Mouse (Mus musculus) frontal cortex, adult (tissue): ENCODE data around the gene Gm10647.
"Not testable (repeated sequence)": the region's sequence is repeated elsewhere in the genome, so short reads cannot be mapped to it uniquely, and the experiment has no call there.

Experiments
- ATAC-seq: cut with Nextera tagmentation; 2 replicates; pipeline ENCODE4 v1.9.2; 2017; ENCODE audit warnings: mild to moderate bottlenecking, moderate library complexity, mixed read lengths; ENCODE audit not compliant: low TSS enrichment

Gm10647 gene

DNA sequence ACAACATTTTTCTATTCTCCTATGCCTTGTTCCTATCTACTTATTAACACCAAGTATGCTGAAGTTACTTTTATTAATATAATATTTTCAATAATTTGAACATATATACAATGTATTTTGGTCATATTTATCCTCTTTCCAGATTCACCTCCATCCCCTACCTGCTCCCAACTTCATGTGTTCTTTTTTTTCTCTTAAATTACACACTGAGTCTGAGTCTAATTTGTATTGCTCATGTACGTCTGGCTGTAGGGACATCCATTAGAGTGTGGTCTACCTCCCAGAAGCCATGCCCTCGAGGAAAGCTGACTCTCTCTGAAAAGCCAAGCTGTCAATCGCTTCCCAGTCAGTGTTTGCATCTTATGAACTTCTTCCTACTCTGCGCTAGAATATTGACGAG, at the start of gene Gm10647:
Gm10647 (plus strand) TSS at position 301 of the 400 bp plus-strand sequence.
- ATAC-seq = no peak

GRCm38 (mm10) chr9:66748390-66748789, 48.4 kb upstream of the Gm10647 start:
- ATAC-seq = peak; percentile 73; the same call in 1 of the 2 replicates

- peak; percentile 39; the same call in 1 of the 2 replicates for ATAC-seq
These were observed 44.0 kb upstream of the Gm10647 start for GRCm38 (mm10) chr9:66752849-66753248.

DNA sequence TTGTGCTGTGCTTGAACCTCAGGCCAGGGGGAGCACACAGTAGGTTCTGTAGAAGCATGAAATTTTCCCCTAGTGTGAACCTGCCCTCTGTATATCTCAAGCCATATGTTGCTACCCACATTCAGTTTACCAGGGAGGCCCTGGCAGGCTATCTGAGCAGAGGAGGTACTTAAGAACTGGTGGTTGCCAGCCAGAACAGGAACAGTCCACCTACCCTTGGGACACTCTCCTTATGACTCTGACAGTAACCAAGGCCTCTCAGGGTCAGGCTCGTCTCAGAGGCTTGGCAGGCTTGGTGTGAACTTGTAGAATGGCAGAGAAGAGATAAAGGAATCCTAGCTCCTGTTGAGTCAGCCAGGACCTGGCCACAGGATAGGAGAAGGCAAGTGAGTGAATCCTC, 35.8 kb upstream of the Gm10647 start:
- no peak for ATAC-seq

DNA sequence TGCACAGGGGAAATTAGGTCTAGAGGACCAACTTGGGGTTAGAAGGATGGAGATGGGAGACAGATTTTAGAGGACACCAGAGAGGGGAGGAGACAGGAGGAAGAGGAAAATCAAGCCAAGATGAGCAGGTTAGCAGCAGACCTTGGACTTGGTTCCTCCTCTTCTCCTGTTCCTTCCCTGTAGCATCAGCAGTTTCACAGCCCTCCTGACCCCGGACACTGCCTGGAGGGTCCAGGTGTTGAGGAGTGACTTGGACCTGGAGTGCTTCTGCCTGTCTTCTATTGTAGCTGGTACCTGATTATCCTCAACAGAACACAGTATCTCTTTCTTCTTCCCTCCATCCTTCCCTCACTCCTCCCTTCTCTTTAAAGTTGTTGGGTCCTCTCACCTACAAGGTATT, 28.1 kb upstream of the Gm10647 start:
- ATAC-seq = no peak

- no peak for ATAC-seq
These were observed 27.6 kb upstream of the Gm10647 start for GRCm38 (mm10) chr9:66769275-66769674.

- ATAC-seq = no peak
These were observed 26.1 kb upstream of the Gm10647 start for GRCm38 (mm10) chr9:66770701-66771100.

GRCm38 (mm10) chr9:66784552-66784951, 12.3 kb upstream of the Gm10647 start:
- ATAC-seq = not testable (repeated sequence)

- peak; percentile 77; the same call in 1 of the 2 replicates for ATAC-seq
These were observed 9.0 kb upstream of the Gm10647 start for GRCm38 (mm10) chr9:66787821-66788220.

DNA sequence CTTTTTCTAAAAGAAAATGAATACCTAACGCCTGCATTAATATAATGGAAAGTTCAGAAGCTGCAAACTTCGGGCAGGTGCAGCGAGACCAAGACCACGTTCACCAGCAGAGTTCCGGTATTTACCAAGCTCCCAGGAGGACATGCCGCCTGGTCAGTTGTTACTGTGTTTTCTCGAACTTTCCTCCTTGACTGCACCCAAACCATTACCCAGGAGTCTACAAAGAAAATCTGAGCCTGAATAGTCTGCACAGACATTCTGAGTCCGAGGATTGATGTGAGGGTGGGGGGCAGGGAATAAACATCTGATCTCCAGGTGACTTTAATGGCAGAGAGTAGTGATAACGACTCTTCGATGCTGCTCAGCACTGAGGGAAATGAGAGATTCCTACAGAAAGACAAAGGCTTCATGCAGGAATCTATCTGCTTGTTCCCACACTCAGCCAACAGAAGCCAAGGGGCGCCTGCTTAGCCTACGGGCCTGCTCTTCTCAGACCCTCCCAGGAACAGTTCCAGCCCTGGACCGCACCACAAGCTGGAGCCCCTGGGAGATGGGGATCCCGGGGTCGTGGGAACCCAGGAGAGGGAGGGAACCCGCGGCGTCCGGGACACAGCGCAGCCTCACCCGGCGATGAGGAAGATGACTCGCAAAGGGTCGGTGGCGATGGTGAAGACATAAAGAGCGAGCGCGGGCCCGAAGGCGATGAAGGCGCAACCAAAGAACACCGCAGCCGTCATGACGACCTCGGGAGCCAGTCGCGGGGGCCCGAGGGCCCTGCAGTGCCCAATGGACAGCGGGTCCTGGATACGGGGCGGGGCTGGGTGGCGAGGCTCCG, 2.0 kb upstream of the Gm10647 start:
- ATAC-seq = peak; percentile 14; the same call in 1 of the 2 replicates

DNA sequence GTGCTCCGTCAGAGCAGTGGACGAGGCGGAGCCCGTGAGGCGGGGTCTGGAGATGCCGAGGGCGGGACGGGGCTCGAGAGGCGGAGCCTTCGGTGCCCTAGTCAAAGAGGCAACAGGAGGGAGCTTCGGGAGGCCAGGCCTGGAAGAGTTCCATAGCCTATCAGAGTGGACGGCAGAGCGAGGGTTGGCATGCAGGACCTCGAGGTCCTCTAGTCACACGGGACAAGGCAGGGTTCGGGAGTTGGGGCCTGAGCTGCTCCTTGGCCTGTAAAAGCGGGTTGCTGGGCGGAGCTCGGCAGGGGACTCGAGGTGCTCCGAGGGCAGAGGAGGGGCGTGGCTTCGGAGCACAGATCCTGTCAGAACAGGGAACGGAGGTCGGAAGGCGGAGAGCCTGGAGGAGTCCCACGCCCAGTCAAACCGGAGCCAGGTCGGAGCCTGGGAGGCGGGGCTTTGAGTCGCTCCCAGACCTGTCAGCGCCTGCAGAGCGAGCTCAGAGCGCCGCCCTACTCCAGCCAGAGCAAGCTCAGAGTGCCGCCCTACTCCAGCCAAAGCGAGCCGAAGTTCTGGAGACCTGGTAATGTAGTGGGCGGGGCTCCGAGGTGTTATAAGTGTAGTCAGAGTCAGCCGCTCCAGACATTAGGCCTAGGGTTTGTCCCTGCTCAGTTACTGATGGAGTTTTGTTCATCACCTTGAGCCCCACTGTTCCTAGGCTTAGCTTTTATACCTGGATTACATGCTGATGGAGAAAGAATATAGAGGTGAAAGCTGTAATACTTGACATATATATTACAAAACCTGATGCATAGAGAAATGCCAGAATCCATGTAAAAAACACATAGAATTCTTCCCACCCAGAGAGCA, 1.1 kb upstream of the Gm10647 start, which contains the start of gene Aph1b:
Aph1b (minus strand) TSS at position 27 of the 861 bp plus-strand sequence.
- ATAC-seq = peak; percentile 95

DNA sequence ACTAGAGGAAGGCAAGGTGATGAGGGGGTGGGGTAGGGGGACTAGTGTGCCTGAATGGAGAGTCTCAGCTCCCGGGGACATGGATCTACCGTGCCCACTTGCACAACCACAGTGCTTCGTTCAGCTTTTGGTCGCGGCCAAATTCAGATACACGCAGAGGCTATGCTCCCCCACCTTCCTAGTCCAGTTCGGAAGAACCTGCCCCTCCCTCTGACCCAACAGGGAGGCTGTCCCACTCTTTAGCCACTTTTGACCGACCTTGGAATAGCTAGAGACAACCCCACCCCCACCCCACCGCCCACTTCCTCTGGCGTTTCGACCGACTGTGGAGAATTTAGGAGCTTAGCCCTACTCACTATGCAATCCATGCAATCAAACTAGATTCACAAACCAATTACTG, 5.1 kb downstream of the Gm10647 start:
- ATAC-seq = no peak

- not testable (repeated sequence) for ATAC-seq
These were observed 9.1 kb downstream of the Gm10647 start for GRCm38 (mm10) chr9:66805951-66806350.

DNA sequence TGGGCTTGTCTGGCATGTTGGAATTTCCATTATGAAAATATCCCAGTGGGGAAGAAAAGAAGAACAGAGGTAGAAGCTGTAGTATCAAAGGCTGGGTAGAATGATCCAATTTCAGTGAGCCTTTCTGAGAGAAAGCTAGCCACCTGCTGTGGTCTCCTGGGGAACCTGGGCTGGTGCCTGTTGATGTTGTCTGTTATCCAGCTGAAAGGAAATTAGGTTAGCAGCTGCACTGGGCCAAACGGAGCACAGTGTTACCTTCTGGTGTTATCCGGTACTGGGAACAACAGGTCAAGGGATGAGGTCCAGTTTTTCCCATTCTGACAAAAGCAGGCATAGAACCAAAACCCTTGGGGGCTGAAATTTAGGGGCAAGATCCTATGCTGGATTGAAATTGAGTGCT, 16.6 kb downstream of the Gm10647 start:
- ATAC-seq = no peak

DNA sequence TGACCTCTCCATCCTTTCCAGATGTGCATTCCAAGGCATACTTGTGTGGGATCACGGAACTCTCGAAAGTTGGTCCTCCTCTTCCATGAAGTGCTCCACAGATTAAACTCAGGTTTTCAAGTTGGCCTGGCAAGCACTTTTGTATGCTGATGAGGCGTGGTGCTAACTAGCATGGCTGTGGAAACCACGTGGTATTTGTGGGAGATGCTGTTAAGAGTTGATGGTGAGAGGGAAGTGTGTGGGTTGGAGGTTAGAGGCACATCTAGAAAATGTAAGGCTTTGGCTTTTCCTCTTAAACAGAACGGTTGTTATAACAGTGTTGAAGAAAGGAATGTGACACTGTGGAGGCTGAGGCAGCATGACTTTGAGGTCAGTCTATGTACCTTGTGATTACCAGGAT, 24.2 kb downstream of the Gm10647 start:
- no peak for ATAC-seq

DNA sequence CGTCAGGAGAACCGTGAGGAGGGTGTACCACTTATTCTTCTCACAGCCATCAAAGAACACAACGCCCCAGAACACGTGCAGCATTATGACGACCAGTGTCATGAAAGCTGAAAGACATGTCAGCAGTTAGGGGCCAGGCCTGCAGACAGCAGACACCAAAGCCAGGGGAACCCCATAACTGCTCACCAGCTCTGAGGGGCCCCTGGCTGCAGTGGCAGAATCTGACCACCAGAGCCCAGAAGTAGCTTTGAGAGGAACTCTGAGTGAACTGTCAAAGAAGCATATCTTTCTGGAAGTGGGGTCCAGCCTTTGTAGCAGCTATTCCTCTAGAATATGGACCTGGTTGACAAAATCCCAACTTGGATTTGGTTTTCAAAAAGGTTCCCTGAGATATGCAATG, 25.4 kb downstream of the Gm10647 start:
- not testable (repeated sequence) for ATAC-seq

DNA sequence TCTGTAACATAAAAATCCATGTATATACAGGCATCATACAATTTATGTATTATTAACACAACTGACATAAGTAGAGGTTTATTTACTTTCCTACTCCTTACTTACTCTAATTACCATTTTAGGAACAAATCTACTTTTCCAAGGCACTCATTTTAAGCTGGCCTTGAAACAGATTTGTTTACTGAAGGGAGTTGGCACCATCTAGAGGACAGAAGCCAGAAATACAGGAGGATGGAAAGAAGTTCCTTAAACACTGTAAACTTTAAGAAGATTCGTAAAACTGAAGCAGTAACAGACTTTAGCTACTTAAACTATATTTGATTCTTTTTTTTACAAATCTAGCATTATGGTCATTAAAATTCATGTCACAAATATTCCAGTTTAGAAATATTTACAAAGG, 29.2 kb downstream of the Gm10647 start:
- no peak for ATAC-seq

DNA sequence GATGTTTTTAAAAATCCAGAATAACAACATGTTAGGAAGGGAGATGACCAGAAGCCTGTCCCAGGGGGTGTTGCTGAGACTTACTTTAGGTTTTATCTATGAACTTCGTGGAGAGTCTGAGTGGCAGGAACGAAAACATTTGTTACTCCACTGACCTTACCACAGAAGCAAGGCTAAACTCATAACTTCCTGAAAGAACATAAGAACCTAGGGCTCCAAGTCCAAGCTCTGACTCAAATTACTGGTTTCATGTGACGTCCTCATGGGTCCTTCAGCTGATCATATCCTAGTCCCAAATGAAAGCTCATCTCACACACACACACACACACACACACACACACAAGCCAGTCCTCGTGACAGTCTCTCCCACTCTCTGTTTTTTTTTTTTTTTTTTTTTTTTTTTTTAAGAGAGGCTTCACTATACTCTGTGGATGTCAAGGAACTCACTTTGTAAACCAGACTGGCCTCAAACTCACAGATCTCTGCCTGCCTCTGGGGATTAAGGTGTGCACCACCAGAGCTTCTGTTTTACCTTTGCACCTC, 35.6 kb downstream of the Gm10647 start:
- no peak for ATAC-seq

GRCm38 (mm10) chr9:66833851-66834250, 37.0 kb downstream of the Gm10647 start:
- ATAC-seq = no peak; the same call in 1 of the 2 replicates

DNA sequence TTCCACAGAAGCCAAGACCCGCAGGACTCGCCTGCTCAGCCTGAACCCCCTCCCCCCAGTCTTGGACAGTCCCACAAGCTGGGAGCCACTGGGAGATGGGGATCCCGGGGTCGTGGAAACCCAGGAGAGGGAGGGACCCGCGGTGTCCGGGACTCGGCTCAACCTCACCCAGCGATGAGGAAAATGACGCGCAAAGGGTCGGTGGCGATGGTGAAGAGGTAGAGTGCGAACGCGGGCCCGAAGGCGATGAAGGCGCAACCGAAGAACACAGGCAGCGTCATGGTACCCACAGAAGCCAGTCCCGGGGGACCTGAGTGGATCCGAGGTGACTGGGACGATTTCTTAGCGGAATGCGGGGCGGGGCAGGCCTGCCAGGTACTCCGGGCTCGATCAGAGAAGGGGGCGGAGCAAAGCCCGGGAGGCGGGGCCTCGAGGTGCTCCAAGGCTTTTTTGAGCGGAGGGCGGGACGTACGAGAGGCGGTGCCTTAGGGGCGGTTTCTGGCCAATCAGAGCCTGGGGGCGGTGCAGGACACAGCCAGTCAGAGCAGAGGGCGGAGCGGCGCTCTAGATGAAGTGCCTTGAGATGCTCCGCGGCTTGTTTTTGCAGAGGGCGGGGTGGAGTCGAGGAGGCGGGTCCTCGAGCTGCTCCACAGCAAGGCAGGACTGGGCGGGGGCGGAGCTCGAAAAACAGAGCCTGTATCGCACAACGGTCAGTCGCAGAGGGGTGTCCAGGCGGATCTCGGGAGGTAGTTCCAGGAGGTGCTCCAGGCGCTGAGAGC, 37.7 kb downstream of the Gm10647 start, which contains the start of gene Aph1c:
Aph1c (minus strand) TSS at position 409 of the 779 bp plus-strand sequence.
- ATAC-seq = peak; percentile 98

DNA sequence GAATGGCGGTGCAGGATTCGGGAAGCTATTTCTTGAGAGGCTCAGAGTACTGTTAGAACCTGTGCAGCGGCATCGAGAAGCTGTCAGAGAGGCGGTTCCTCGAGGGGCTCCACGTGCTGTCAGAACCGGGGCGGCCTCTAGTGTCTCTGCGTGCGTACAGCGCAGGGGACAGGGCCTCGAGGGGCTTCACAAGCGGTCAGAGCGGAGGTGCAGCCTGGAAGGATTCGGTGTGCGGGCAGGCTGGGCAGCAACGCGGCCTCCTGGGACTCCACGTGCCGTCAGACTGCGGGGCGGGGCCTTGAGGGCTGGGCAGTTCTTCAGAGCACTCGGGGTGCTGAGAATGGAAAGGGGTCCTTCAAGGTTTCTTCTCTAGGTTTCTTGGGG, 38.2 kb downstream of the Gm10647 start:
- no peak for ATAC-seq
